Mouse (Mus musculus) megakaryocyte, embryonic 14.5 days (primary cell): ENCODE measurements around the gene Zbed5.

Experiments
- FLI1 ChIP-seq: IDR thresholded peaks from 2 replicates; pipeline ENCODE4 v1.6.1; 2012; ENCODE audit warnings: low read length, inconsistent platforms, mixed read lengths
- GATA1 ChIP-seq: IDR thresholded peaks from 3 replicates; pipeline ENCODE4 v1.6.1; 2012; ENCODE audit warnings: mixed read lengths, low read length, inconsistent platforms, borderline replicate concordance

DNA sequence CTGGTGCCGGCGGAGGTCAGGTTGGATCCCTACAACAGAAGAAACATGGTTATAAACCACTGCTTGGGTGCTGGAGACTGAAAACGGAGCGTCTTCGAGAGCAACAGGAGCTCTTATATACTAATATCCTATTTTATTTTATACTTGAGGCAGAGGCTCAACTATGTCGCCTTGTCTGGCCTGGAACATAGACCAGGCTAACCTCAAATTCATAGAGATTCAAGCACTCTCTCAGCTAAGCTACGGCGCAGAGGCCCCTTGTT lies 48.0 kb upstream of the Zbed5 start:
- TF ChIP-seq FLI1 (no peak), GATA1 (no peak)
